Mouse (Mus musculus) liver, adult 2 months (tissue): ENCODE results near the gene Fbxl18.

Experiments used
- CTCF ChIP-seq: fragments of 200-500 bp; IDR thresholded peaks from 2 replicates; pipeline ENCODE4 v1.5.1; 2011; ENCODE audit warnings: low read depth, low read length, control low read depth
- POLR2A ChIP-seq: fragments of 200-500 bp; IDR thresholded peaks from 2 replicates; pipeline ENCODE4 v1.6.1; 2011; ENCODE audit warnings: low read length, control low read depth; ENCODE audit not compliant: insufficient read depth; ENCODE audit errors: extremely low read depth

- no peak for TF ChIP-seq POLR2A
- no peak for TF ChIP-seq CTCF
Observed at GRCm38 (mm10) chr5:142899057-142899601, 3.9 kb upstream of the Fbxl18 start.
